Mouse (Mus musculus) cerebellum, adult 2 months (tissue): Measurements from ENCODE around the gene Cfb.

Experiments used
- CTCF ChIP-seq: fragments of 200-500 bp; IDR thresholded peaks from 2 replicates; pipeline ENCODE4 v1.5.1; 2011; ENCODE audit warnings: low read depth, mild to moderate bottlenecking, control low read depth, low read length, moderate library complexity, borderline replicate concordance; ENCODE audit not compliant: insufficient read depth
- POLR2A ChIP-seq: fragments of 200-500 bp; IDR thresholded peaks from 2 replicates; pipeline ENCODE4 v1.6.1; 2011; ENCODE audit warnings: low read length, control low read depth, borderline replicate concordance; ENCODE audit not compliant: insufficient read depth

GRCm38 (mm10) chr17:34881166-34881565 is 18.8 kb upstream of the Cfb start:
- TF ChIP-seq POLR2A (no peak), CTCF (no peak)
